33 mouse cellular contexts compared by ENCODE assay signal in genomic region chr8:72132417-72132816, GRCm38 (mm10). TPM values are rescaled to one million over a fixed set of nuclear protein-coding genes. Genes with fewer than 3 reads are reported as not detected.
DNase-seq lines count a peak whose midpoint lies in the region; ATAC-seq lines count a peak whose summit lies in the region.
"Had no signal": no experiment of that assay in that cellular context is flagged by ENCODE, and none has a peak within 500 bp of the region (broad histone marks: within the 10 kb centered on the region; RNA-seq: fewer than 3 reads in every experiment).

No protein-coding gene starts in this region.

- no peak overlapping the region for H3K4me2 ChIP-seq in heart, embryonic 13.5 days
- H3K4me2 ChIP-seq in kidney, embryonic 16.5 days (replicated peaks; ENCODE audit: low read depth, low read length): no peak overlapping the region
- H3K4me2 ChIP-seq: embryonic facial prominence, embryonic 12.5 days; forebrain, embryonic 15.5 days; hindbrain, embryonic 15.5 days; limb, embryonic 12.5 days; liver, embryonic 15.5 days had no signal

- DNase-seq in heart, postnatal 36 days: no peak
- no peak for DNase-seq in kidney, adult 9 months
- no peak for DNase-seq in limb, embryonic 10.5 days (ENCODE audit: low spot score)
- DNase-seq: cerebellum, adult 11 months; cerebellum, adult 9-10 months; cerebellum, postnatal 36 days; embryo, embryonic 11 days; gastrocnemius, adult 2 months; gastrocnemius, postnatal 36 days; heart, postnatal 10 days; midbrain, embryonic 14.5 days; right cerebral cortex, adult 18-20 months had no signal

- no peak for ATAC-seq in heart, embryonic 13.5 days (ENCODE audit: extremely low read depth, insufficient number of reproducible peaks, low FRiP score, low TSS enrichment)
- no peak for ATAC-seq in kidney, embryonic 16.5 days (ENCODE audit: low FRiP score, low TSS enrichment)
- ATAC-seq in megakaryocyte, adult 5-6 weeks (ENCODE audit: poor library complexity, severe bottlenecking): no peak
- ATAC-seq: forebrain, embryonic 15.5 days; inflammation-experienced regulatory T-cells, adult 6 months had no signal

- H3K9ac ChIP-seq in heart, embryonic 13.5 days: no peak overlapping the region
- H3K9ac ChIP-seq in kidney, embryonic 16.5 days (replicated peaks; ENCODE audit: low read length): no peak overlapping the region
- H3K9ac ChIP-seq: embryonic facial prominence, embryonic 12.5 days; forebrain, embryonic 15.5 days; hindbrain, embryonic 15.5 days; limb, embryonic 12.5 days; liver, embryonic 15.5 days had no signal

- no peaks in the 10 kb centered on the region for H3K36me3 ChIP-seq in heart, embryonic 13.5 days
- no peaks in the 10 kb centered on the region for H3K36me3 ChIP-seq in kidney, embryonic 16.5 days (ENCODE audit: insufficient read depth, low read length)
- peaks cover 18% of the 10 kb centered on the region for H3K36me3 ChIP-seq in megakaryocyte, embryonic 14.5 days (replicated peaks; ENCODE audit: low read length)
- H3K36me3 ChIP-seq in limb, embryonic 10.5 days: peaks cover under 1% of the 10 kb centered on the region; the same call in 1 of the 2 replicates
- H3K36me3 ChIP-seq: embryonic facial prominence, embryonic 12.5 days; forebrain, embryonic 15.5 days; hindbrain, embryonic 10.5 days; hindbrain, embryonic 15.5 days; limb, embryonic 12.5 days; liver, embryonic 15.5 days had no signal

- no peaks in the 10 kb centered on the region for H3K9me3 ChIP-seq in heart, embryonic 13.5 days
- H3K9me3 ChIP-seq in kidney, embryonic 16.5 days (ENCODE audit: low read length): no peaks in the 10 kb centered on the region
- peaks cover 4% of the 10 kb centered on the region; the same call in 1 of the 2 replicates for H3K9me3 ChIP-seq in megakaryocyte, embryonic 14.5 days
- no peaks in the 10 kb centered on the region for H3K9me3 ChIP-seq in limb, embryonic 10.5 days (replicated peaks)
- H3K9me3 ChIP-seq: embryonic facial prominence, embryonic 12.5 days; forebrain, embryonic 15.5 days; hindbrain, embryonic 10.5 days; hindbrain, embryonic 15.5 days; limb, embryonic 12.5 days; liver, embryonic 15.5 days had no signal

- H3K4me1 ChIP-seq in heart, embryonic 13.5 days: peaks cover 38% of the 10 kb centered on the region
- peaks cover 15% of the 10 kb centered on the region for H3K4me1 ChIP-seq in kidney, embryonic 16.5 days (ENCODE audit: insufficient read depth, low read length)
- H3K4me1 ChIP-seq in megakaryocyte, embryonic 14.5 days: peaks cover 81% of the 10 kb centered on the region
- peaks cover 31% of the 10 kb centered on the region for H3K4me1 ChIP-seq in limb, embryonic 10.5 days

- peak overlapping the region; percentile 100; the same call in 1 of the 2 replicates for H3K27ac ChIP-seq in heart, embryonic 13.5 days (replicated peaks)
- peak overlapping the region; percentile 51; the same call in 1 of the 2 replicates for H3K27ac ChIP-seq in kidney, embryonic 16.5 days (ENCODE audit: low read length)
- H3K27ac ChIP-seq in limb, embryonic 10.5 days: peak overlapping the region; percentile 61; the same call in 1 of the 2 replicates
- H3K27ac ChIP-seq: forebrain, embryonic 15.5 days; gastrocnemius, adult 2 months; hindbrain, embryonic 15.5 days; limb, embryonic 12.5 days; liver, embryonic 15.5 days had no signal

- H3K27me3 ChIP-seq in heart, embryonic 13.5 days (replicated peaks): no peaks in the 10 kb centered on the region
- H3K27me3 ChIP-seq in kidney, embryonic 16.5 days (ENCODE audit: insufficient read depth, low read length): no peaks in the 10 kb centered on the region
- no peaks in the 10 kb centered on the region for H3K27me3 ChIP-seq in megakaryocyte, embryonic 14.5 days (replicated peaks)
- H3K27me3 ChIP-seq in limb, embryonic 10.5 days (ENCODE audit: low read depth, poor library complexity, severe bottlenecking): no peaks in the 10 kb centered on the region
- H3K27me3 ChIP-seq: embryonic facial prominence, embryonic 12.5 days; forebrain, embryonic 15.5 days; hindbrain, embryonic 15.5 days; limb, embryonic 12.5 days had no signal

- intact Hi-C loops in heart, postnatal 36 days (cut with DNase I): loop anchor here (10.0 kb wide), 1 partner anchor 208 kb away; no protein-coding TSS in a partner anchor

- H3K4me3 ChIP-seq in heart, embryonic 13.5 days: no peak overlapping the region
- H3K4me3 ChIP-seq in kidney, embryonic 16.5 days (ENCODE audit: low read length): no peak overlapping the region
- H3K4me3 ChIP-seq in megakaryocyte, embryonic 14.5 days (replicated peaks): peak overlapping the region; percentile 5
- H3K4me3 ChIP-seq in limb, embryonic 10.5 days: no peak overlapping the region
- H3K4me3 ChIP-seq: embryonic facial prominence, embryonic 12.5 days; forebrain, embryonic 15.5 days; gastrocnemius, adult 2 months; hindbrain, embryonic 10.5 days; hindbrain, embryonic 15.5 days; limb, embryonic 12.5 days; liver, embryonic 15.5 days had no signal

- 95% methylated on average over 1 of the region's 1 CpGs for WGBS in heart, embryonic 13.5 days
- WGBS in kidney, embryonic 16.5 days: 75% methylated on average over 1 of the region's 1 CpGs
- 88% methylated on average over 1 of the region's 1 CpGs for WGBS in limb, embryonic 10.5 days

RNA-seq across cellular contexts. Expression of gene Tpm4, which starts 2.4 kb away (rescaled TPM):
- polyA plus RNA-seq in heart, embryonic 13.5 days (2015; fragmentation: Nextera tagmentation; extraction: Ambion mirVana): 358 and 365 TPM in 2 replicates
- 10 to 100 TPM; 86.3 to 97.2 TPM for total RNA-seq in heart, postnatal 36 days (2021)
- polyA plus RNA-seq in kidney, embryonic 16.5 days (2015; fragmentation: Nextera tagmentation; extraction: Ambion mirVana): 828 and 869 TPM in 2 replicates
- 84.6 and 1,037 TPM in 2 replicates for polyA plus RNA-seq in megakaryocyte, embryonic 14.5 days (2012; ENCODE audit: insufficient read depth, low replicate concordance)
- total RNA-seq in megakaryocyte, adult 5-6 weeks (2015): 301 and 308 TPM in 2 replicates
- total RNA-seq in megakaryocyte, adult 5-6 weeks (2017): 515 and 545 TPM in 2 replicates
- 828 and 829 TPM in 2 replicates for polyA plus RNA-seq in limb, embryonic 10.5 days (2016; fragmentation: Nextera tagmentation; extraction: Ambion mirVana)

RNA-seq across cellular contexts. Expression of gene Olfr374, which starts 25.6 kb away (rescaled TPM):
- polyA plus RNA-seq in heart, embryonic 13.5 days (2015; fragmentation: Nextera tagmentation; extraction: Ambion mirVana): 0.04 and 0.20 TPM in 2 replicates
- not detected for total RNA-seq in heart, postnatal 36 days (2021)
- not detected in 2 replicates for polyA plus RNA-seq in kidney, embryonic 16.5 days (2015; fragmentation: Nextera tagmentation; extraction: Ambion mirVana)
- not detected in 2 replicates for polyA plus RNA-seq in megakaryocyte, embryonic 14.5 days (2012; ENCODE audit: insufficient read depth, low replicate concordance)
- total RNA-seq in megakaryocyte, adult 5-6 weeks (2015): not detected in 2 replicates
- total RNA-seq in megakaryocyte, adult 5-6 weeks (2017): not detected in 2 replicates
- polyA plus RNA-seq in limb, embryonic 10.5 days (2016; fragmentation: Nextera tagmentation; extraction: Ambion mirVana): 0.04 TPM in 1 of 2 replicates, not detected in the other
- total RNA-seq: adrenal gland, postnatal 14 days; gastrocnemius, adult 2 months; gastrocnemius, postnatal 36 days; heart, postnatal 10 days; layer of hippocampus, adult 18-20 months; layer of hippocampus, postnatal 10 days; left cerebral cortex, adult 18-20 months; left cerebral cortex, postnatal 14 days; liver, adult 2 months; monocyte, adult 5-6 weeks had no signal
- polyA plus RNA-seq: forebrain, embryonic 15.5 days; hindbrain, embryonic 10.5 days; hindbrain, embryonic 15.5 days; kidney, adult 2 months; limb, embryonic 12.5 days; liver, adult 2 months; lung, embryonic 16.5 days; midbrain, embryonic 14.5 days had no signal

RNA-seq across cellular contexts. Expression of gene Rab8a, which starts 28.6 kb away (rescaled TPM):
- polyA plus RNA-seq in heart, embryonic 13.5 days (2015; fragmentation: Nextera tagmentation; extraction: Ambion mirVana): 77.6 and 77.7 TPM in 2 replicates
- total RNA-seq in heart, postnatal 36 days (2021): 10 to 100 TPM; 18.6 to 26.0 TPM
- 141 and 143 TPM in 2 replicates for polyA plus RNA-seq in kidney, embryonic 16.5 days (2015; fragmentation: Nextera tagmentation; extraction: Ambion mirVana)
- polyA plus RNA-seq in megakaryocyte, embryonic 14.5 days (2012; ENCODE audit: insufficient read depth, low replicate concordance): 48.8 and 66.5 TPM in 2 replicates
- 63.8 and 66.5 TPM in 2 replicates for total RNA-seq in megakaryocyte, adult 5-6 weeks (2015)
- 436 and 580 TPM in 2 replicates for total RNA-seq in megakaryocyte, adult 5-6 weeks (2017)
- polyA plus RNA-seq in limb, embryonic 10.5 days (2016; fragmentation: Nextera tagmentation; extraction: Ambion mirVana): 137 and 139 TPM in 2 replicates

RNA-seq across cellular contexts. Expression of gene Olfr373, which starts 49.4 kb away (rescaled TPM):
- not detected in 2 replicates for polyA plus RNA-seq in heart, embryonic 13.5 days (2015; fragmentation: Nextera tagmentation; extraction: Ambion mirVana)
- total RNA-seq in heart, postnatal 36 days (2021): not detected
- 0.04 TPM in 1 of 2 replicates, not detected in the other for polyA plus RNA-seq in kidney, embryonic 16.5 days (2015; fragmentation: Nextera tagmentation; extraction: Ambion mirVana)
- not detected in 2 replicates for polyA plus RNA-seq in megakaryocyte, embryonic 14.5 days (2012; ENCODE audit: insufficient read depth, low replicate concordance)
- total RNA-seq in megakaryocyte, adult 5-6 weeks (2015): not detected in 2 replicates
- not detected in 2 replicates for total RNA-seq in megakaryocyte, adult 5-6 weeks (2017)
- 0.04 TPM in 1 of 2 replicates, not detected in the other for polyA plus RNA-seq in limb, embryonic 10.5 days (2016; fragmentation: Nextera tagmentation; extraction: Ambion mirVana)
- total RNA-seq: adrenal gland, postnatal 14 days; gastrocnemius, adult 2 months; gastrocnemius, postnatal 36 days; heart, postnatal 10 days; layer of hippocampus, adult 18-20 months; layer of hippocampus, postnatal 10 days; left cerebral cortex, adult 18-20 months; left cerebral cortex, postnatal 14 days; liver, adult 2 months; monocyte, adult 5-6 weeks; neutrophil, adult 5-6 weeks had no signal
- polyA plus RNA-seq: embryonic facial prominence, embryonic 12.5 days; forebrain, embryonic 15.5 days; hindbrain, embryonic 10.5 days; hindbrain, embryonic 15.5 days; kidney, adult 2 months; limb, embryonic 12.5 days; liver, adult 2 months; liver, embryonic 15.5 days; lung, embryonic 16.5 days; midbrain, embryonic 14.5 days had no signal

RNA-seq across cellular contexts. Expression of gene Hsh2d, which starts 57.0 kb away (rescaled TPM):
- 0.08 and 0.17 TPM in 2 replicates for polyA plus RNA-seq in heart, embryonic 13.5 days (2015; fragmentation: Nextera tagmentation; extraction: Ambion mirVana)
- total RNA-seq in heart, postnatal 36 days (2021): not detected
- polyA plus RNA-seq in kidney, embryonic 16.5 days (2015; fragmentation: Nextera tagmentation; extraction: Ambion mirVana): not detected in 2 replicates
- polyA plus RNA-seq in megakaryocyte, embryonic 14.5 days (2012; ENCODE audit: insufficient read depth, low replicate concordance): 2.3 and 4.8 TPM in 2 replicates
- total RNA-seq in megakaryocyte, adult 5-6 weeks (2015): 8.3 and 12.3 TPM in 2 replicates
- 6.7 and 6.9 TPM in 2 replicates for total RNA-seq in megakaryocyte, adult 5-6 weeks (2017)
- polyA plus RNA-seq in limb, embryonic 10.5 days (2016; fragmentation: Nextera tagmentation; extraction: Ambion mirVana): not detected in 2 replicates
- total RNA-seq: adrenal gland, postnatal 14 days; gastrocnemius, adult 2 months; gastrocnemius, postnatal 36 days; heart, postnatal 10 days; left cerebral cortex, adult 18-20 months; left cerebral cortex, postnatal 14 days had no signal
- polyA plus RNA-seq: embryonic facial prominence, embryonic 12.5 days; forebrain, embryonic 15.5 days; hindbrain, embryonic 10.5 days; hindbrain, embryonic 15.5 days; limb, embryonic 12.5 days; midbrain, embryonic 14.5 days had no signal
